Mouse (Mus musculus): ENCODE measurements around the gene Gcnt2.

GRCm38 (mm10) chr13:40890595-40890994, 31.0 kb downstream of the Gcnt2 start:
- TF ChIP-seq CTCF (IDR thresholded peaks at IDR 0.05; ENCODE audit: extremely low read depth, insufficient read depth, low read length) (no peak), POLR2A (IDR thresholded peaks at IDR 0.05; ENCODE audit: extremely low read depth, insufficient read depth, low read length) (no peak)

Data from cortical plate, adult 2 months (tissue).